Mouse (Mus musculus) fibroblast of lung, adult 2 months (primary cell): Measurements from ENCODE around the gene March8.

ENCODE experiments used
- DNase-seq: peaks from one replicate; pipeline ENCODE4 v3.0.0-alpha.2; 2011; ENCODE audit warnings: low read depth

March8 gene

DNA sequence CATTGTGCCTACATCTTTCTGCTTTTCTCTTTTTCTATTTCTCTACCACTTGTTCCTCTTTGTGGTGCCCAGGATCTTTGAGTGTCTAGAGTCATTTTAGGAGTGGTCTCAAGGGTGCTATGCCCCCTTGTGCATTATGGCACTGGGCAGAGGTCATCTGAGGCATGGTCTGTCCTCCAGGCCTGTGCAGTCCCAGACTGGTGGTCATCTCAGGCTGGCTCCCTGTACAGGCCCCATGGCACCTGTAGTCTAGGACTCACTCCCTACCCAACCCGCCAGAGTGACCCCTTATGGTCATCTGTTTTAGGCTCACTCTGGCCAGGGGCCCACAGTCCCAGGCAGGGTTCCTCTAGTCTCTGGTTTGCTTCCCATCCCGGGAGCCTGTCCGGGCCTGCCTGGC lies 33.7 kb downstream of the March8 start:
- no peak for DNase-seq

GRCm38 (mm10) chr6:116374136-116374535 lies 36.3 kb downstream of the March8 start:
- no peak for DNase-seq

DNA sequence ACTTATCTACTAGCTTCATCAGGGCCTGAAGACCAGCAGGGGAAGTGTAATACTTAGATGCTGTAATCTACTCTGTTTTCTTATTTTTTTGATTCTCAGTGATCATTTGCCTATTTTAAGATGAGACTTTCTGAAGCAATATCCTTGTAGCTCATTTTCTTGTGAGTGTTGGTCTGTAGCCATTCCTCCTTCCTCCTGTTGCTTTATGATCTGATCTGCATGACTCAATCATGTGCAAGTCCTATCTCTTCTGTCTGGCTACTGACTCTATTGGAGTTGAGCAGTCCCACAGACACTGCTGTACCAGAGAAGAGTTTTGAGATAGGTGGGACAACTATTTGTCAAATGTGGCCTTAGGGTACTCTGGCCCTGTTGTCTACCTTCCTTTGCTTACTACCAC lies 36.8 kb downstream of the March8 start:
- DNase-seq, result no peak

DNA sequence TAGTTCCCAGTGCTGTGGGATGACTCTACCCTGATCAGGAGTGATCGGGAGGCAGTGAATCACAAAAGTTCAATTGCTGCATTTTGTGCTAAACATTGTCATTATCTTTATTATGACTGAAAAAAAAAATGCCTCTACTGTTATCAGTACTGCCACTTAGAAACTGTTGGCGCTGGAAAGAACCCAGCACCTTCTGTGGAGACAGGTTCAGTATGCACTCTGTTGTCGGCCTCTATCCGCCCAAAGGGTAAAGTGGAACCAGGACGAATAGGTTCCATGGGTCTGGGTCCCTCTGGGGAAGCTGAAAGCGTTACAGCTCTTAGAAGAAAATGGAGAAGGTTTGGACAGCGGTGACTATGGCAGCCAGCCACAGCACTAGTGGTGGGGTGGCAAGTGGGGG lies 41.1 kb downstream of the March8 start:
- DNase-seq, result no peak

DNA sequence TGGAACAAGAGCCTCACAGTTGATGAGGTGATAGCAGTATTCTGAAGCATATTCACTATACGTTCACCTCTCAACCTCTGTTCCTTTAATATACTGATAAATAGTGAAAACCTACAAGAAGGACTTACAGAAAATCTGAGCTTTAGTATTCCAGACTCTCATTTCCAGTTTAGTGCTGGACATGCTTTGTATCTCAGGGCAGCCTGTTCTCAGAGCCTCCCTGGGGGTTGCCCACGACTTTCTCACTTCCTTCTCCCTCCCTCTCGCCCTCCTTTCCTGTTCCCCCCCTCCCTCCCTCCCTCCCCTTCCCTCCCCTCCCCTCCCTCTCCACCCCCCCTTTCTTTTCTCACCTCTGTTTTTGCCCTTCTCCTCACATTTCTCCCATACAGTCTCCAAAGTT lies 42.3 kb downstream of the March8 start:
- no peak for DNase-seq

DNA sequence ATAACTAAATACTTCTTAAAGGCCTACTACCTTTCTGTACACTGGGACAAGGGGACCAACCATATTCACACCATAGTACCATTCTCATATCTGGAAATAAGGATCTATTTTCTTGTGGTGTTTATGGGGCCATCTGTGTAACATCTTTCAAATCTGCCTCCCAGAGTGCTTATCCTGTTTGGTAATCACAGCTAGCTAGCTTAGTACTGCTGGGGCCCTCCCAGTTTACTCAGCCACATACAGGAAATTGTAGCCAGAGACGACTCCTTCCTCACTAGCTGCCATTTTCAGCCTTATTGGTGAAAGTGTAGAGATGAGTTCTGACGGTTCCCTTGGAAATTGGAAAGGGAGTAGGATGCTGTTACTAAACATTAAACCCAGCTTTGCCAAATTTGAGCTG lies 43.8 kb downstream of the March8 start:
- no peak for DNase-seq

DNA sequence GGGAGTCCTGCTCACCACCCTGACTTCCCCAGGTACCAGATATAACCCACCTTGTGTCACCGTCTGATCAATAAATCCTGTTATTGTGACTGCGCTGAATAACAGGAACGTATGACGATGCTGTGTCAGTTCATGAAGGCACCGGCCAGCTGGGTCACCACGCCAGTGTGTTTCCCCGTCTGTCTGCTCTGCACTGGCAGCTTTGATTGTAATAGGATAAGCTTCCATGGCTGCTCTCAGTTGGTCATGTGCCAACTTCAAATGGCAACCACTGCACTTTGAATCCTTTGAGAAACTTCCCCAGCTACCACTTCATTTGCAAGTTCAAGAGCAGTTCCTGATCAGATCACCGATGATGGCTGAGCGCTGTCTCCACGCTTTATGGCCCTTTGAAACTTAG lies 45.8 kb downstream of the March8 start:
- DNase-seq, result no peak

DNA sequence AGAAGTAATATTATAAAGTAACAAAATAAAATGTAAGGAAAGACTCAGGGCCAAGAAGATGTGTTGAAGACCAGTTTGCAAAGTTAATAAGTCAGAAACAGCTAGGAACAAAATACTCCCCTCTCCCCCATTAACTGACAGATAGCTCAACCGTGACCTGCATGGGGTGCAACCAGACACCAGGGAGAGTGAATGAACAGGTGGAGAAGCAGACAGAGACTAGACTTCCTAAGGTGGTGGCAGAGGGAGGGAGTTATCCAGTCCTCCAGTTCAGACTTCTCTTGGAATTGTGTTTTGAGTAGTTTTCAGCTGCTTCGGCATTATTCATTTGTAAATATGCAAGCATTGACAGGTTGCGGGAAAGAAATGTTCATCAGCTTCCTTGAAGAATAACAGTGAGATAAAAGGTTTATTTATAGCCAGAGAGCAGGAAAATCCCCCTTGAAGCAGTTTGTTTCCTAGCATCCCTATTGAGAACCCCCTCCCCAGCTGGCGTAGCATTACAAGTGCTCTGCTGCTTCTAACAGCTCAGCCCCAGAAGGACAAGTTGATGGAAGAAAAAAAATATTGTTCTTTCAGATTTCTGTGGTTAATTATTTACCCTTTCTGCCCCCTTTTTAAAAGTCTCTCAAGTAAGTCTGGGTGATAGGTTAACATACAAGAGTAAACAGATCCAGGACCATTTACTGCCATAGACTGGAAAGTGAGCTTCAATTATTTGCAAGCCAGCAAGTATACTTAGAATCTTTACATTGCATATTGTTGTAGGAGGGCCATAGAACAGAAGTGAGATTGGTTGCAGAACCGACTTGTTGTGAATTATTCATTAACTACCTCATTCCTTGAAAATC lies 47.6 kb downstream of the March8 start:
- no peak for DNase-seq

GRCm38 (mm10) chr6:116386045-116386415 lies 48.2 kb downstream of the March8 start:
- no peak for DNase-seq

GRCm38 (mm10) chr6:116386506-116386905 lies 48.7 kb downstream of the March8 start:
- no peak for DNase-seq

- no peak for DNase-seq
Observed at GRCm38 (mm10) chr6:116388068-116388467, 50.2 kb downstream of the March8 start.

DNA sequence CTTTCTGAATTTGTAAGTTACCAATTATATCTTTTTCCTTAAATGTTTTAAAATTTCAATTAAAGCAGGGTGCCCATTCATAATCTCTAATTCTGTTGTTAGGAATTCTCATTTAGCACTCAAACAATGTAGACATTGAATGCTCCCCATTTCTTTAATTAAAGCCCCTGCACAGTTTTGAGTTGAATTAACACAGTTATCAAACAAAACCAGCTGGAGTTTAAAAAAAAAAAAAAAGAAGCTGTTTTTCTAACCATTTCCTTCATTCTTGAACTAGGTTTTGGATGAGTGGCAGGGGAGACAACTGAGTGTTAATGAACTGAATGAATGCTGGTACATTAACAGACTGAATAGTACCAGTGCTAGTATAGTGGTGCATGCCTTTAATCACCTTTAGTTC lies 51.7 kb downstream of the March8 start:
- DNase-seq, result no peak

DNA sequence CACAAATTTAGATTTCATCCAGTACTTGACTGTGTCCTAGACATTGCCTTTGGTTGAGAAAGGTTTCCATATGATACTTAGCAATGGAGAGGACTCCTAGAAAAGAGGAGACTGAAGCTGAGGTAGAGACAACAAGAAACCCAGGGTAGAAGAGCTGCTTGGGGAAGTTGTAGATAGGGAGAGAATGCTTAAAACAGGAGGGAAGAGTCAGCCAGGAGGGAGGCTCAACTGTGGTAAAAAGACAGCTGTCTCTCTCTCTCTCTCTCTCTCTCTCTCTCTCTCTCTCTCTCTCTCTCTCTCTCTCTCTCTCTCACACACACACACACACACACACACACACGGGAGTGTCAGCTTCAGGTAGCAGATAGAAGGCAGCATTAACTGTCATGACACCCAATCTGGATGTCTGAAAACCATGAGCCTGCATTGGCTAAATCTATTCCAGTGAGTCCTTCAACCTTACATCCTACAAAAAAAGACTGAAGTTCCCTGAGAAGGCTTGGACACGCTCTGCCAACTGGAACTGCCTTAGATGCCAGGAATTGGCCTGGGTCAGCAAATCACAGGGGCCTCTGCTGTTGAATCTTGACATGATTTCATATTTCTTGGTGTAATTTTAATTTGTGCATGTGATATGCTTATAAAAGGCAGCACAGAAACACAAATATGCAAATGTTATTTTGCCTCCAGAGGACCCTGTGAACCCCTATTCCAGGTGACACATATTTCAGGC lies 57.3 kb downstream of the March8 start:
- no peak for DNase-seq

DNA sequence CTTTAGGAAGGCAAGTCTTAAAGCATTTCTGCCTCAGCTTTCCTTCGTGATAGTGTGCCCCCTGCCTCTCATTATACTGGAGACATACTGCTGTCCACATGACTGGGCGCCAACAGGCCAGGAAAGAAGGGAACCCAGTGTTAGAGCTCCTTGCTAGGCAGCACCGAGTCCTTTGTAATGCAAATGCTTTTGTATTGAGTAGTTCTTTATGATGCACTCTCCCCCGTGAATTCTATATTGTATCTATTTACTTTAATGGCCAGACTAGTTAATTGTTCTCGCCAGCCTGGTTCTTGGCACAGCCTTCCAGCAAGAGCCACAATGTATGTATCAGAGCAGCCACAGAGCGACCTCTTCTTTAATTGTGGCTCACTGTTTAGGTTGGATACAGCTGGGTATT lies 59.8 kb downstream of the March8 start:
- no peak for DNase-seq

- no peak for DNase-seq
Observed at GRCm38 (mm10) chr6:116398136-116398535, 60.3 kb downstream of the March8 start.

- DNase-seq, result no peak
Observed at GRCm38 (mm10) chr6:116401746-116402423, 64.1 kb downstream of the March8 start.

DNA sequence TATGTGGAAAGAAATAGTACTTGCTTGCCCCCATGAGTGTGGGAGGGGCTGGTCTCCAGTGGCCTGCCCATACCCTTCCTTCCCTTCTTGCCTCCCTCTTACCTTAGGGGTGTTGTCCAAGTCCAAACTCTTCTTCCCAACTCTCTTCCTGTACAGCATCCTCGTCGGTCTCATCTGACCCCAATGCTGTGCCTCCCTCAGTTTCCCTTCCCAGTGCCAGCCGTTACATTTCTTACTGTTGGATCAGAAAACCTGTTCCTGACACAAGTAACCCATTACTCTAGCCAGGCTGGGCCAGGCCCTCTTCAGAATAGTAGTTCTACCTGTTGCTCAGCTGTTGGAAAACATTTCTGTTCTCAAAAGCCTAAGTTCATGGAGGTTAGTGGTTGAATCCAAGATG lies 64.6 kb downstream of the March8 start:
- no peak for DNase-seq

- no peak for DNase-seq
Observed at GRCm38 (mm10) chr6:116405243-116405642, 67.4 kb downstream of the March8 start.

GRCm38 (mm10) chr6:116405715-116406114 lies 67.9 kb downstream of the March8 start:
- DNase-seq, result no peak

DNA sequence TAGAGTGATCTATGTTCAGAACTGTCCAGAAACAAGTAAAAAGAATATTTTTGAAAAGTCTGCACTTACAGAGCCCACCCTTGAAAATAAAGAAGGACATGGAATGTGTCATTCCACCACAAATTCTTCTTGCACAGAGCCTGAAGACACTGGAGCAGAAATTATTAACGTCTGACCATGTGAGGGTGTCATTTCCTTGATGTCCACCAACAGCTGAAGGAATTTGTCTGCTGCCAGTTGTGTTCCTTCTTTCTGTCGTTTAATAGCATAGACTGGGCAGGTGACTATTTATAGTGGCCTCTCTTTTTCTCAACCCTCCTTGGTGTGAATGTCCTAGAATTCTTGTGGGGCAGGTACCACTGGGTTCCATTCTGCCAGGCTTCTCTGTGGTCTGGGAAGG lies 68.3 kb downstream of the March8 start:
- DNase-seq, result no peak

GRCm38 (mm10) chr6:116406680-116407079 lies 68.9 kb downstream of the March8 start:
- no peak for DNase-seq

DNA sequence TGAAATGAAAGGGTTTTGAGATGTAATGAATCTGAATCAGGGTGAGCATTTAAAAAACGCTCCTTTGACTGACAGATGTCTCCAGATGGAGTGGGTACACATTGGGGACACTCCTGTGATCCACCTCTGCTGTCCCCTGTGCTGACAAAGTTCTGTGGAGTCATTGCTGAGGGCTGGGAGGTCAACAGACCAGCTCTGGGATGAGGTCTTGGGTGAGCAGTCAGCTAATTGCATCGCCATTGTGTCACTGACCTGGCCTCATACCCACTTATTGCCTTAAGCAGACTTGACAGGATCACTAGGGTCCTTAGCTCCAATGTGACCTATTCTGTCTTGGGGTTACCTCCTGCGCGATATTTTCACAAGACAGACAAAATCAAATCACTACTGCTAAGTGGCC lies 69.4 kb downstream of the March8 start:
- DNase-seq, result no peak
